Mouse (Mus musculus): ENCODE results near the gene Pik3c2a.

The Pik3c2a gene

DNA sequence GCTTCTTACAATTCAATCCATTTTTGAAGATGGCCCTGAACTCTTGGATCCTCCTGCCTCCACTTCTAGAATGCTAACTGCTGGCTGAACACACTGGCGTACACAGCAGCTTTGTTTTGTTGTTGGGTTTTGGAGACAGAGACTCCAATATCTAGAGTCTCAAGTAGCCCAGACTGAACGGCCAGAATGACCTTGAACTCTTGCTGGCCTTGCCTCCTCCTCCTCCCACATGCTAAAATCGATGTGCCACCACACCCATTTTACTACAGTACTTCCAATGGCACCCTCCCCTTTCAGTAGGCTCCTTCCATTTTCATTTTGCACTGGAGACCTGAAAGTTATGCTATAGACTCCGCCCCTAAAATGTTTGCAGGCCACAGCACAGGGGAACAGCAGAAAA lies 142.1 kb downstream of the Pik3c2a start:
- in situ Hi-C loops (cut with MboI, MseI): no loop called here

DNA sequence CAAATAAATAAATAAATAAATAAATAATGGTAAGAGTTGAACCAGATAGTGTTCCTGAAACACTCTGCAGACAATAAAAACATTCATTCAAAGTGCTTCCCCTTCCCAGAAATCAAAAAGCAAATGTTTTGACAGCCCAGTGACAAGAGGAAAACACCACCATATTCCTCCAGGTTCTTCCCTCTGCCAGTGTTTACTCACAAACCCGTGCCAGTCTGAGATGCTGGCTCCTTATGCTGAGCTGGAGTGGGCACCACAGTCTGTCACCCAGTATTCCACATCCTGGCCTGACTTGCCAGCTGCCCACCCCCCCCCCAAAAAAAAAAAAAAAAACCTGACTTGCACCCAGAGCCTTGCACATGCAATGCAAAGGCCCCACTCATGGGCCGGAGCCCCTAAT lies 144.4 kb downstream of the Pik3c2a start:
- in situ Hi-C loops (cut with MboI, MseI): no loop called here

DNA sequence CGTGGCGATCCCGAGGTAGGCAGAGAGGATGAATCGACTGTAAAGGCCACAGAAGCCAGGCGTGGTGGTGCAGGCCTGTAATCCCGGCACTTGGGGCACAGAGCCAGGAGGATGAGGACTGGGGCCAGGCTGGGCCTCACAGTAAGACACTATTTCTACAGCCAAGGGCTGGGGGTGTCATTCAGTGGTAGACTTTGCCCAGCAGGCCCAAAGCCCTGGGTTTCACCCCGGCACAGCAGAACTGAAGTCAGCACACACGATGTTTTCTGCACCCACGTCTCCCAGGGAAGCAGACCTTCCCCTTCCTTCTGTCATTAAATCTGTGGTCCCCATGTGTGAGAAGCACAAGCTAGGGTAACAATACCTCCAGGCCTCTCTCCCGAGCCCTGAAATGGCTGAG lies 144.9 kb downstream of the Pik3c2a start:
- in situ Hi-C loops (cut with MboI, MseI): no loop called here

- in situ Hi-C loops (cut with MboI, MseI): no loop called here
These were observed 148.3 kb downstream of the Pik3c2a start for GRCm38 (mm10) chr7:116294961-116295360.

- in situ Hi-C loops (cut with MboI, MseI): no loop called here
These were observed 150.9 kb downstream of the Pik3c2a start for GRCm38 (mm10) chr7:116292377-116292776.

GRCm38 (mm10) chr7:116290559-116290958 lies 152.7 kb downstream of the Pik3c2a start:
- in situ Hi-C loops (cut with MboI, MseI): no loop called here

DNA sequence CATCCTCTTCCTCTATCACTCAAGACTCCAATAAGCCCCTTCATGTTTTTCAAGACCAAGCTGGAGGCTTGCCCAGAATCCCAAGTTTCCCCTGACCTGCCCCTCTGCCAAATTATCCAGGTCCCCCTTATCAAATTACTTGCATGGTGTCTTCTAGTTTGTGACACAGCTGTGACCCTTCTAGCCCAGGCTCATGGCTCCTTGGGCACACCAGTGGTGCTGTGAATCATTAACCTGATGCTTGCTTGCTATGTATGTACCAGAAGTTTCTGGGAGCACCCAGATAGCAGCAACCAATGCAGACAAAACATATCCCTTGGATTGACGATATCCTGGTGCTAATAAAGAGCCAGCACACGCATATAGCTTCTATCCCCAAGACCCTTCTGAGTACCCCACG lies 154.3 kb downstream of the Pik3c2a start:
- in situ Hi-C loops (cut with MboI, MseI): no loop called here

DNA sequence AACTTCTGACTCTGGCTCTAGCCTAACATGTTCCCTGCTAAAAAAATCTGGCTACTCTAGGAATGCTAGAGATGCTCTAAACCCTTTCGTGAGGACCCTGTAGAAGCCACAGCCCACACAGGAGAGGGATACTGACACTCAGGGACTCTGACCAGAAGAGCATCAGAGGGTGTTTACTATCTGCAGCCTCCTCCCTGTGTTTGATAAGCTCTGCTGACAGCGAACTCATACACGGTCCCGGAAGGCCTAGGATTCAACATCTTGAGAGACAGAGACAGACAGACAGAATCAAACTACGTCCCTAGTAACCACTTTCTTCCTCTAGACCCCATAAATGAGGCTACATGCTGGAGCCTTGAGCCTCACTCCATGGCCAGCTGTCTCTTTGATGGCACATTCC lies 155.3 kb downstream of the Pik3c2a start:
- in situ Hi-C loops (cut with MboI, MseI): no loop called here
